Mouse (Mus musculus): ENCODE data around the gene Glod4. TPM values are rescaled to one million over a fixed set of nuclear protein-coding genes. Genes with fewer than 3 reads are reported as not detected.
"Not testable (repeated sequence)": the region's sequence is repeated elsewhere in the genome, so short reads cannot be mapped to it uniquely, and the experiment has no call there.

Glod4 gene
- polyA plus RNA-seq, 2 experiments from 2014 or later, result 82.6 to 96.9 TPM

- ATAC-seq, result no peak
Measured at GRCm38 (mm10) chr11:76257386-76257785, 13.9 kb upstream of the Glod4 start.

GRCm38 (mm10) chr11:76256129-76256528 lies 12.6 kb upstream of the Glod4 start:
- no peak for ATAC-seq

GRCm38 (mm10) chr11:76255431-76256001 lies 12.0 kb upstream of the Glod4 start:
- no peak for ATAC-seq

- ATAC-seq, result no peak
Measured at GRCm38 (mm10) chr11:76253918-76254264, 10.4 kb upstream of the Glod4 start.

- peak; percentile 90 for ATAC-seq
Measured at GRCm38 (mm10) chr11:76253145-76253917, 9.8 kb upstream of the Glod4 start.

- ATAC-seq, result no peak
Measured at GRCm38 (mm10) chr11:76252036-76252435, 8.5 kb upstream of the Glod4 start.

- no peak for ATAC-seq
Measured at GRCm38 (mm10) chr11:76247239-76247638, 3.7 kb upstream of the Glod4 start.

- no peak for ATAC-seq
Measured at GRCm38 (mm10) chr11:76246439-76246838, 2.9 kb upstream of the Glod4 start.

- ATAC-seq, result no peak
Measured at GRCm38 (mm10) chr11:76243811-76244546, 454 bp upstream of the Glod4 start.

- ATAC-seq, result no peak
Measured at GRCm38 (mm10) chr11:76239750-76240149, 3.8 kb downstream of the Glod4 start.

GRCm38 (mm10) chr11:76236136-76236535 lies 7.4 kb downstream of the Glod4 start:
- no peak for ATAC-seq

- ATAC-seq, result no peak
Measured at GRCm38 (mm10) chr11:76225051-76225450, 18.5 kb downstream of the Glod4 start.

- no peak for ATAC-seq
Measured at GRCm38 (mm10) chr11:76224631-76225030, 18.9 kb downstream of the Glod4 start.

GRCm38 (mm10) chr11:76217390-76217800 lies 26.1 kb downstream of the Glod4 start, which contains the start of the genes Dbil5 and Gemin4:
Gene Dbil5 (plus strand): TSS chr11:76217608.
Gene Gemin4 (minus strand): TSS chr11:76217664.
- peak; percentile 96 for ATAC-seq

- no peak for ATAC-seq
Measured at GRCm38 (mm10) chr11:76216681-76217389, 26.7 kb downstream of the Glod4 start.

- ATAC-seq, result no peak
Measured at GRCm38 (mm10) chr11:76216049-76216540, 27.4 kb downstream of the Glod4 start.

GRCm38 (mm10) chr11:76215011-76215410 lies 28.5 kb downstream of the Glod4 start:
- ATAC-seq, result no peak

- ATAC-seq, result no peak
Measured at GRCm38 (mm10) chr11:76213841-76214240, 29.7 kb downstream of the Glod4 start.

- not testable (repeated sequence) for ATAC-seq
Measured at GRCm38 (mm10) chr11:76211595-76211994, 31.9 kb downstream of the Glod4 start.

- no peak for ATAC-seq
Measured at GRCm38 (mm10) chr11:76210228-76210985, 33.1 kb downstream of the Glod4 start.

GRCm38 (mm10) chr11:76206793-76207192 lies 36.7 kb downstream of the Glod4 start:
- ATAC-seq, result no peak

All from activated CD4-positive, CD25-positive, alpha-beta regulatory T cell, adult 4 months (primary cell).